Mouse (Mus musculus) liver, postnatal 0 days (tissue): ENCODE data around the gene Kcnip2. TPM values are rescaled to one million over a fixed set of nuclear protein-coding genes. Genes with fewer than 3 reads are reported as not detected.

Experiments
- ATAC-seq: fragments of 200-750 bp; cut with Nextera tagmentation; 2 replicates; pipeline ENCODE4 v1.8.0; 2017; ENCODE audit warnings: mild to moderate bottlenecking, moderate library complexity
- DNase-seq: peaks from one replicate; pipeline ENCODE4 v3.0.0-alpha.2; 2016
- H3K27ac ChIP-seq: fragments of 300-500 bp; sonication (generic); 2 replicates; pipeline ENCODE4 v1.5.1; 2014; ENCODE audit warnings: antibody characterized with exemption, moderate library complexity, mild to moderate bottlenecking, low read depth
- H3K27me3 ChIP-seq: fragments of 300-500 bp; sonication (generic); 2 replicates; pipeline ENCODE4 v1.6.1; 2014; ENCODE audit warnings: low read length, control low read depth, mixed read lengths; ENCODE audit not compliant: insufficient read depth
- H3K36me3 ChIP-seq: fragments of 300-500 bp; sonication (generic); replicated peaks from 2 replicates; pipeline ENCODE4 v1.6.1; 2014; ENCODE audit warnings: mild to moderate bottlenecking, control low read depth, low read length, moderate library complexity, mixed read lengths; ENCODE audit not compliant: insufficient read depth
- H3K4me1 ChIP-seq: fragments of 300-500 bp; sonication (generic); 2 replicates; pipeline ENCODE4 v1.6.1; 2014; ENCODE audit warnings: antibody characterized with exemption, mild to moderate bottlenecking, control low read depth; ENCODE audit not compliant: insufficient read depth
- H3K4me2 ChIP-seq: fragments of 300-500 bp; sonication (generic); 2 replicates; pipeline ENCODE4 v1.6.1; 2014; ENCODE audit warnings: low read depth, mild to moderate bottlenecking, low read length, moderate library complexity, mixed read lengths
- H3K4me3 ChIP-seq: fragments of 300-500 bp; sonication (generic); 2 replicates; pipeline ENCODE4 v1.5.1; 2014; ENCODE audit warnings: low read depth, low read length
- H3K9ac ChIP-seq: fragments of 300-500 bp; sonication (generic); replicated peaks from 2 replicates; pipeline ENCODE4 v1.6.1; 2014; ENCODE audit warnings: mild to moderate bottlenecking, moderate library complexity
- H3K9me3 ChIP-seq: fragments of 300-500 bp; sonication (generic); 2 replicates; pipeline ENCODE4 v1.6.1; 2016; ENCODE audit warnings: mild to moderate bottlenecking, control low read depth, low read length, mixed read lengths
- CTCF ChIP-seq: sonication (generic); IDR thresholded peaks from 2 replicates; pipeline ENCODE4 v1.5.1; 2016; ENCODE audit warnings: antibody characterized with exemption, low read depth
- EP300 ChIP-seq: IDR thresholded peaks from 2 replicates; pipeline ENCODE4 v1.6.1; 2016; ENCODE audit warnings: antibody characterized with exemption, low read depth, mild to moderate bottlenecking
- WGBS: fragments of 180-500 bp; shearing (Covaris S2); extraction: QIAGEN DNeasy Blood & Tissue Kit; methylation state at CpG from one replicate; pipeline ENCODE4 v1.1.7; 2014; ENCODE audit not compliant: insufficient replicate concordance; 5-methylcytosine and 5-hydroxymethylcytosine counted together
- polyA plus RNA-seq: library from polyadenylated mRNA; unstranded; fragments of >200 nt; fragmentation: Nextera tagmentation; extraction: Ambion mirVana; gene quantifications from 2 replicates; pipeline ENCODE4 v1.2.1, GENCODE M21; 2015

Kcnip2 gene
- polyA plus RNA-seq, 1 experiment from 2014 or later, result 0.59 TPM

DNA sequence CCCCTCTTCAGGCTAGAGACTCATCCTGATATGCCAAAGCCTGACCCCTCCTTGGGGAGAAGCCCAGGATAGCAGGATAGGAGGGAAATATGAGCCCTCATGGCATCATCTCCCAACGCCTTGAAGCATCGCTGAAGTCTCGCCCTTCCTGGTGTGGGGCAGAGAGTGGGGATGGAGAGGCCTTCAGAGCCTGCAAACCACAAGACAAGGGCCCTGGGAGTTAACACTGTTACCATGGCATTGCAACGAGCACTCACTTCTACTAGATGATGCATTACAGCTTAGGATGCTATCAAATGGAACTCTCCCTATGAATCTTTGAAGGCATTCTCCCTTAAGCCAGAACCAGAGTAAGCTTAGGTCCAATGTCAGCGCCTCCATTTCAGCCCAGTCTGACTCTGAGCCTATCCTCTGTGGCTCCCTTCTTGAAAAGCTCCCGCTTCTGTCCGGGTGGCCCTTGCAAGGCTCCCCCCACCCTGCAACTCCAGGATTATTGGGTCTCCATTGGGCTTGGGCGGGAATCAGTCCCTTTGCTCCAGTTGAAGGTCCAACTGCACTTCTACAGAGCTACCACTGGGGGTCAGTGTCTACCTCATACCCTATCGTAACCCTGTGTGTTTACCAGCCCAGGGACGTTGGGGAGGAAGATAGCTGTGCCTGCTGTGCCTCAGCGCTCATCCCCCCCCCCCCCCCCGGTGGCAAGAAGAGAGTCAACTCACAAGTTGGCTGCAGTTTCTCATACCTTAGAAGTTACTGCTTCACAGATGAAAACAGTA lies 11.1 kb downstream of the Kcnip2 start:
- H3K4me3 ChIP-seq, result no peak overlapping the region
- no peak overlapping the region for H3K4me2 ChIP-seq
- 31% methylated on average over 12 of the region's 12 CpGs for WGBS
- ATAC-seq (peak; percentile 74), DNase-seq (peak; percentile 47)
- no peaks in the 10 kb centered on the region for H3K36me3 ChIP-seq
- H3K27ac ChIP-seq, result no peak overlapping the region
- no peak overlapping the region for H3K9ac ChIP-seq
- no peaks in the 10 kb centered on the region for H3K27me3 ChIP-seq
- peak; percentile 93 for TF ChIP-seq CTCF
- no peak for TF ChIP-seq EP300
- no peaks in the 10 kb centered on the region for H3K9me3 ChIP-seq
- H3K4me1 ChIP-seq, result peaks cover 18% of the 10 kb centered on the region

GRCm38 (mm10) chr19:45803408-45803807 lies 12.5 kb downstream of the Kcnip2 start:
- Histone ChIP-seq H3K4me1 (peaks cover 18% of the 10 kb centered on the region), H3K9me3 (0 out of 2 replicates have a peak, but pooled peaks cover 1% of the 10 kb centered on the region), H3K27me3 (no peaks in the 10 kb centered on the region), H3K27ac (no peak overlapping the region), H3K9ac (no peak overlapping the region), H3K4me3 (no peak overlapping the region), H3K4me2 (peak overlapping the region; percentile 60), H3K36me3 (no peaks in the 10 kb centered on the region)
- TF ChIP-seq EP300 (no peak), CTCF (no peak)
- WGBS, result 33% methylated on average over 4 of the region's 4 CpGs
- ATAC-seq (0 out of 2 replicates have a peak, but pooled peaks have one; percentile 8), DNase-seq (no peak)

DNA sequence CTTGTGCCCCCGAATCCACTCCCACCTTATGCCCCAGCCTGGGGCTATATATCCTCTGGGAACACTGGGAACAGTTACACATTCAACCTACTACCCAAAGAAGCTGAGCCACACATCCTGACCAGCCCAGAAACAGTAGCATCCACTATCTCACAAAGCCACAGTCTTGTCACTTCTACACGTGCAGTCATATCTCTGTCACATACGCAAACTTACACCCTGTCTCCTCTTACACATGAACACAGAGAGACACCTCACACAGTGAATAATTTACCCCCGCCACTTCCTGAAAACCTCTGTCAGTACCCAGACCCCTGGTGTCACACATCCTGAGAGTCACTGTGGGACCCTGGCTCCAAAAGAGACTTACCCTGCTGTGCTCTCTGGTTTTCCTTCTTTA lies 13.2 kb downstream of the Kcnip2 start:
- no peak overlapping the region; the same call in 1 of the 2 replicates for H3K4me3 ChIP-seq
- no peak overlapping the region for H3K9ac ChIP-seq
- 0 out of 2 replicates have a peak, but pooled peaks cover 3% of the 10 kb centered on the region for H3K9me3 ChIP-seq
- WGBS, result 54% methylated on average over 4 of the region's 4 CpGs
- H3K4me2 ChIP-seq, result peak overlapping the region; percentile 60
- H3K27me3 ChIP-seq, result no peaks in the 10 kb centered on the region
- no peak overlapping the region for H3K27ac ChIP-seq
- DNase-seq (no peak), ATAC-seq (peak; percentile 77)
- peaks cover 18% of the 10 kb centered on the region for H3K4me1 ChIP-seq
- no peaks in the 10 kb centered on the region for H3K36me3 ChIP-seq
- TF ChIP-seq CTCF (no peak), EP300 (0 out of 2 replicates have a peak, but pooled peaks have one; percentile 24)

- no peak for DNase-seq
- no peak overlapping the region for H3K4me3 ChIP-seq
- H3K36me3 ChIP-seq, result no peaks in the 10 kb centered on the region
- H3K27me3 ChIP-seq, result no peaks in the 10 kb centered on the region
- no peak for ATAC-seq
- TF ChIP-seq EP300, result no peak
- no peak for TF ChIP-seq CTCF
- WGBS, result 86% methylated on average over 15 of the region's 15 CpGs
- peaks cover 5% of the 10 kb centered on the region for H3K4me1 ChIP-seq
- no peak overlapping the region for H3K4me2 ChIP-seq
- H3K9me3 ChIP-seq, result 0 out of 2 replicates have a peak, but pooled peaks cover 3% of the 10 kb centered on the region
- no peak overlapping the region for H3K9ac ChIP-seq
- no peak overlapping the region for H3K27ac ChIP-seq
Measured at GRCm38 (mm10) chr19:45796879-45797278, 19.0 kb downstream of the Kcnip2 start.

DNA sequence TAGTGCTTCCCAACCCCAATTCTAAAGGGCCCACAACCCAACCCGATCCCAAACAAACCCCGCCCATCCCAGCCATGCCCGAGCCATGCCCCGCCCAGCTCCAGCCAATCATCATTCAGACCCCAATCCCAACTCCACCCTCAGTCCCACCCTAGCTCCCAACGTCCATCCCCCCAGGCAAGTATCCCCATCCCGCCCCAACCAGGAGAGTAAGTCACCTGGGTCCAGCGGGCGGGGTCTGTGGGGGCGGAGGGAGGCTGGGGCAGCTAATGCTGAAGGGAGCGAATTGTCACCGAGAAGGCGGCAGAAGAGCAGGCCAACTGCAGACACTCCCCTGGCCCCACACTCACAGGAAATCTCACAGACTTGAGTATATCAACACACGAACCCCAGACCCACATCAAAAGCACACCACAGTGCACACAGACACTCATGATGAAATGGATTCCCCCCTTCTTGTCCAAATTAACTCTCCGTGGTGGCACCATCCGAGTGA lies 19.8 kb downstream of the Kcnip2 start:
- H3K27me3 ChIP-seq, result no peaks in the 10 kb centered on the region
- H3K36me3 ChIP-seq, result no peaks in the 10 kb centered on the region
- H3K4me1 ChIP-seq, result peaks cover 7% of the 10 kb centered on the region
- DNase-seq (peak; percentile 43), ATAC-seq (peak; percentile 49; the same call in 1 of the 2 replicates)
- no peak overlapping the region for H3K4me3 ChIP-seq
- H3K9ac ChIP-seq, result no peak overlapping the region
- no peak for TF ChIP-seq EP300
- TF ChIP-seq CTCF, result no peak
- 0 out of 2 replicates have a peak, but pooled peaks cover 3% of the 10 kb centered on the region for H3K9me3 ChIP-seq
- H3K27ac ChIP-seq, result no peak overlapping the region
- 48% methylated on average over 15 of the region's 15 CpGs for WGBS
- peak overlapping the region; percentile 61 for H3K4me2 ChIP-seq

- Histone ChIP-seq H3K4me1 (peaks cover 13% of the 10 kb centered on the region), H3K9me3 (0 out of 2 replicates have a peak, but pooled peaks cover 3% of the 10 kb centered on the region), H3K27me3 (no peaks in the 10 kb centered on the region), H3K36me3 (no peaks in the 10 kb centered on the region), H3K27ac (no peak overlapping the region), H3K9ac (no peak overlapping the region), H3K4me3 (no peak overlapping the region), H3K4me2 (peak overlapping the region; percentile 61; the same call in 1 of the 2 replicates)
- ATAC-seq (no peak), DNase-seq (no peak)
- 35% methylated on average over 15 of the region's 15 CpGs for WGBS
- TF ChIP-seq CTCF (no peak), EP300 (no peak)
Measured at GRCm38 (mm10) chr19:45795406-45795944, 20.4 kb downstream of the Kcnip2 start.
